Comparison of ENCODE assay signal across 20 mouse cellular contexts in genomic region chr6:56835532-56835931, GRCm38 (mm10). TPM values are rescaled to one million over a fixed set of nuclear protein-coding genes. Genes with fewer than 3 reads are reported as not detected.
A peak's percentile ranks its signal among the peaks of the same experiment; 100 is the strongest.
DNase-seq lines count a peak whose midpoint lies in the region; ATAC-seq and TF ChIP-seq lines count a peak whose summit lies in the region.
"Had no signal": no experiment of that assay in that cellular context is flagged by ENCODE, and none has a peak within 500 bp of the region (broad histone marks: within the 10 kb centered on the region; RNA-seq: fewer than 3 reads in every experiment).

No protein-coding gene starts in this region.

- no peak overlapping the region for H3K4me2 ChIP-seq in intestine, embryonic 14.5 days (ENCODE audit: low read length)
- no peak overlapping the region for H3K4me2 ChIP-seq in intestine, embryonic 16.5 days (ENCODE audit: low read depth, low read length)
- no peak overlapping the region for H3K4me2 ChIP-seq in lung, embryonic 14.5 days
- H3K4me2 ChIP-seq: heart, embryonic 13.5 days had no signal

- no peak overlapping the region for H3K9ac ChIP-seq in intestine, embryonic 14.5 days (ENCODE audit: low read length)
- no peak overlapping the region for H3K9ac ChIP-seq in intestine, embryonic 16.5 days (ENCODE audit: low read depth, low read length)
- no peak overlapping the region for H3K9ac ChIP-seq in lung, embryonic 14.5 days
- H3K9ac ChIP-seq: heart, embryonic 13.5 days had no signal

- H3K4me1 ChIP-seq in intestine, embryonic 14.5 days (replicated peaks; ENCODE audit: control insufficient read depth, insufficient read depth, low read length): no peaks in the 10 kb centered on the region
- no peaks in the 10 kb centered on the region for H3K4me1 ChIP-seq in intestine, embryonic 16.5 days (ENCODE audit: control insufficient read depth, insufficient read depth, low read length)
- H3K4me1 ChIP-seq in lung, embryonic 14.5 days (ENCODE audit: insufficient read depth): no peaks in the 10 kb centered on the region
- H3K4me1 ChIP-seq in lung, adult 2 months (ENCODE audit: control insufficient read depth, insufficient read depth, low read length): peaks cover 3% of the 10 kb centered on the region; the same call in 1 of the 2 replicates

- H3K27me3 ChIP-seq in intestine, embryonic 14.5 days (replicated peaks; ENCODE audit: control insufficient read depth, insufficient read depth, low read length): no peaks in the 10 kb centered on the region
- no peaks in the 10 kb centered on the region for H3K27me3 ChIP-seq in intestine, embryonic 16.5 days (replicated peaks; ENCODE audit: control insufficient read depth, insufficient read depth, low read length)
- no peaks in the 10 kb centered on the region for H3K27me3 ChIP-seq in lung, embryonic 14.5 days (ENCODE audit: insufficient read depth, low read length)
- H3K27me3 ChIP-seq: heart, embryonic 13.5 days had no signal

- H3K9me3 ChIP-seq in intestine, embryonic 14.5 days (ENCODE audit: control insufficient read depth, low read length): no peaks in the 10 kb centered on the region
- no peaks in the 10 kb centered on the region for H3K9me3 ChIP-seq in intestine, embryonic 16.5 days (ENCODE audit: control insufficient read depth, low read length)
- H3K9me3 ChIP-seq in lung, embryonic 14.5 days (ENCODE audit: low read depth, low read length): no peaks in the 10 kb centered on the region
- H3K9me3 ChIP-seq: heart, embryonic 13.5 days; hindbrain, embryonic 10.5 days; midbrain, embryonic 10.5 days had no signal

- no peak overlapping the region for H3K27ac ChIP-seq in intestine, embryonic 14.5 days (ENCODE audit: low read depth)
- no peak overlapping the region for H3K27ac ChIP-seq in intestine, embryonic 16.5 days (ENCODE audit: low read length)
- H3K27ac ChIP-seq in lung, embryonic 14.5 days (ENCODE audit: low read depth): no peak overlapping the region
- H3K27ac ChIP-seq: heart, embryonic 13.5 days; hindbrain, embryonic 10.5 days; macrophage; midbrain, embryonic 10.5 days had no signal

- TF ChIP-seq POLR2A in lung, adult 2 months (IDR thresholded peaks at IDR 0.05; ENCODE audit: borderline replicate concordance, extremely low read depth, low read depth, low read length): no peak

- peak; percentile 20 for TF ChIP-seq CTCF in lung, embryonic 14.5 days (IDR thresholded peaks at IDR 0.05; ENCODE audit: low read depth)
- no peak for TF ChIP-seq CTCF in lung, adult 2 months (IDR thresholded peaks at IDR 0.05; ENCODE audit: insufficient read depth, low read length)

- ATAC-seq in intestine, embryonic 14.5 days (replicated peaks; ENCODE audit: low FRiP score, low TSS enrichment, low read depth): no peak
- no peak for ATAC-seq in intestine, embryonic 16.5 days
- no peak for ATAC-seq in lung, embryonic 14.5 days (ENCODE audit: insufficient read depth)
- no peak for ATAC-seq in CD4-positive, CD25-positive, alpha-beta regulatory T cell, adult 4 months
- ATAC-seq: forebrain, embryonic 16.5 days had no signal

- DNase-seq in intestine, embryonic 14.5 days (ENCODE audit: low spot score): peak; percentile 15
- DNase-seq in lung, embryonic 14.5 days: no peak
- DNase-seq in lung, adult 2 months: no peak
- DNase-seq in ES-CJ7 (ENCODE audit: low read depth, low spot score): peak; percentile 60
- DNase-seq in brain, adult 2 months (ENCODE audit: low read depth, low spot score): peak; percentile 31
- DNase-seq: adrenal gland, adult 2 months; cerebellum, adult 9-11 months; left cerebral cortex, postnatal 4 days; liver; lung, adult 18-20 months; spleen, adult 18-20 months; thymus, adult 18-20 months; thymus, postnatal 4 days had no signal

- peaks cover 22% of the 10 kb centered on the region for H3K36me3 ChIP-seq in intestine, embryonic 14.5 days (ENCODE audit: control insufficient read depth, insufficient read depth, low read length)
- H3K36me3 ChIP-seq in intestine, embryonic 16.5 days (ENCODE audit: control insufficient read depth, insufficient read depth, low read length): no peaks in the 10 kb centered on the region; the same call in 1 of the 2 replicates
- peaks cover 39% of the 10 kb centered on the region; the same call in 1 of the 2 replicates for H3K36me3 ChIP-seq in lung, embryonic 14.5 days (ENCODE audit: insufficient read depth)

- 88% methylated on average over 10 of the region's 10 CpGs for WGBS in intestine, embryonic 14.5 days
- 87% methylated on average over 10 of the region's 10 CpGs for WGBS in intestine, embryonic 16.5 days
- WGBS in lung, embryonic 14.5 days: 85% methylated on average over 10 of the region's 10 CpGs
- WGBS in lung, adult 2 months: 83% methylated on average over 10 of the region's 10 CpGs

- H3K4me3 ChIP-seq in intestine, embryonic 14.5 days (ENCODE audit: low read depth, low read length): no peak overlapping the region
- H3K4me3 ChIP-seq in intestine, embryonic 16.5 days (ENCODE audit: low read length): no peak overlapping the region
- H3K4me3 ChIP-seq in lung, embryonic 14.5 days (ENCODE audit: low read depth, low read length): no peak overlapping the region
- no peak overlapping the region for H3K4me3 ChIP-seq in lung, adult 2 months (replicated peaks; ENCODE audit: extremely low read depth, low read depth, low read length)
- H3K4me3 ChIP-seq: heart, embryonic 13.5 days; hindbrain, embryonic 10.5 days; midbrain, embryonic 10.5 days had no signal

RNA-seq across cellular contexts. Expression of gene Fkbp9, which starts 3.7 kb away (rescaled TPM):
- 111 and 113 TPM in 2 replicates for polyA plus RNA-seq in intestine, embryonic 14.5 days (2014; fragmentation: Nextera tagmentation; extraction: Ambion mirVana)
- polyA plus RNA-seq in intestine, embryonic 16.5 days (2015; fragmentation: Nextera tagmentation; extraction: Ambion mirVana): 88.1 and 89.0 TPM in 2 replicates
- polyA plus RNA-seq in lung, embryonic 14.5 days (2014; fragmentation: Nextera tagmentation; extraction: Ambion mirVana): 178 and 186 TPM in 2 replicates
- polyA plus RNA-seq in lung, adult 2 months (2012; rRNA removed): 71.5 and 91.9 TPM in 2 replicates
- not detected for polyA plus RNA-seq in CD4-positive, CD25-positive, alpha-beta regulatory T cell, adult 4 months (2017; shearing (Covaris generic))

RNA-seq across cellular contexts. Expression of gene Kbtbd2, which starts 37.9 kb away (rescaled TPM):
- polyA plus RNA-seq in intestine, embryonic 14.5 days (2014; fragmentation: Nextera tagmentation; extraction: Ambion mirVana): 24.5 and 30.4 TPM in 2 replicates
- polyA plus RNA-seq in intestine, embryonic 16.5 days (2015; fragmentation: Nextera tagmentation; extraction: Ambion mirVana): 17.1 and 19.3 TPM in 2 replicates
- 33.5 and 33.9 TPM in 2 replicates for polyA plus RNA-seq in lung, embryonic 14.5 days (2014; fragmentation: Nextera tagmentation; extraction: Ambion mirVana)
- 10.0 and 14.0 TPM in 2 replicates for polyA plus RNA-seq in lung, adult 2 months (2012; rRNA removed)
- polyA plus RNA-seq in CD4-positive, CD25-positive, alpha-beta regulatory T cell, adult 4 months (2017; shearing (Covaris generic)): 10 to 100 TPM; 22.9 to 27.2 TPM

Comparison
In these comparisons a context has a peak if more than half of its experiments do, and no peak if none do; other contexts are left out.
1. DNase-seq: peak in intestine, embryonic 14.5 days (single experiment), ES-CJ7 (single experiment) and brain, adult 2 months (single experiment); none in lung, embryonic 14.5 days (single experiment) and lung, adult 2 months (single experiment).
2. RNA of gene Fkbp9, which starts 3.7 kb away (polyA plus RNA-seq): 178 to 186 TPM in lung, embryonic 14.5 days, 111 to 113 TPM in intestine, embryonic 14.5 days, 71.5 to 91.9 TPM in lung, adult 2 months and 88.1 to 89.0 TPM in intestine, embryonic 16.5 days; not detected in CD4-positive, CD25-positive, alpha-beta regulatory T cell, adult 4 months; every median in the first group is over 10 times any median in the second.